Mouse (Mus musculus) forebrain, postnatal 0 days (tissue): ENCODE measurements around the gene Srsf1. TPM values are rescaled to one million over a fixed set of nuclear protein-coding genes. Genes with fewer than 3 reads are reported as not detected.
A peak's percentile ranks its signal among the peaks of the same experiment; 100 is the strongest.

Experiments used
- ATAC-seq: fragments of 200-750 bp; cut with Nextera tagmentation; 2 replicates; pipeline ENCODE4 v1.8.0; 2017; ENCODE audit warnings: mild to moderate bottlenecking, moderate library complexity
- DNase-seq: peaks from one replicate; pipeline ENCODE4 v3.0.0-alpha.2; 2015
- H3K27ac ChIP-seq: fragments of 300-500 bp; sonication (generic); 2 replicates; pipeline ENCODE4 v1.5.1; 2014; ENCODE audit warnings: low read depth, mild to moderate bottlenecking, antibody characterized with exemption, low read length, moderate library complexity, mixed read lengths
- H3K27me3 ChIP-seq: fragments of 300-500 bp; sonication (generic); 2 replicates; pipeline ENCODE4 v1.6.1; 2014; ENCODE audit warnings: mild to moderate bottlenecking, low read length, mixed read lengths; ENCODE audit not compliant: insufficient read depth
- H3K36me3 ChIP-seq: fragments of 300-500 bp; sonication (generic); 2 replicates; pipeline ENCODE4 v1.6.1; 2014; ENCODE audit warnings: mild to moderate bottlenecking, moderate library complexity; ENCODE audit not compliant: insufficient read depth
- H3K4me1 ChIP-seq: fragments of 300-500 bp; sonication (generic); 2 replicates; pipeline ENCODE4 v1.6.1; 2014; ENCODE audit warnings: antibody characterized with exemption; ENCODE audit not compliant: insufficient read depth
- H3K4me2 ChIP-seq: fragments of 300-500 bp; sonication (generic); 2 replicates; pipeline ENCODE4 v1.6.1; 2014; ENCODE audit warnings: low read depth, mild to moderate bottlenecking, moderate library complexity
- H3K4me3 ChIP-seq: fragments of 300-500 bp; sonication (generic); 2 replicates; pipeline ENCODE4 v1.5.1; 2014; ENCODE audit warnings: low read depth, low read length, mixed read lengths
- H3K9ac ChIP-seq: fragments of 300-500 bp; sonication (generic); 2 replicates; pipeline ENCODE4 v1.6.1; 2014; ENCODE audit warnings: mild to moderate bottlenecking
- H3K9me3 ChIP-seq: fragments of 300-500 bp; sonication (generic); 2 replicates; pipeline ENCODE4 v1.6.1; 2016; ENCODE audit warnings: low read length
- CTCF ChIP-seq: sonication (generic); IDR thresholded peaks from 2 replicates; pipeline ENCODE4 v1.5.1; 2016; ENCODE audit warnings: antibody characterized with exemption, control low read depth, low read depth
- WGBS: fragments of 180-500 bp; shearing (Covaris S2); extraction: QIAGEN DNeasy Blood & Tissue Kit; methylation state at CpG from one replicate; pipeline ENCODE4 v1.1.7; 2014; 5-methylcytosine and 5-hydroxymethylcytosine counted together
- polyA plus RNA-seq: library from polyadenylated mRNA; unstranded; fragments of >200 nt; fragmentation: Nextera tagmentation; extraction: Ambion mirVana; gene quantifications from 2 replicates; pipeline ENCODE4 v1.2.1, GENCODE M21; 2015
- total RNA-seq: library from RNA; depleted of rRNA; stranded (reverse); fragments of >200 nt; gene quantifications from 2 replicates; pipeline ENCODE4 v1.2.3, GENCODE M21; 2014

Gene Srsf1
- total and polyA plus RNA-seq, 2 experiments from 2014 or later: 121 to 390 TPM

DNA sequence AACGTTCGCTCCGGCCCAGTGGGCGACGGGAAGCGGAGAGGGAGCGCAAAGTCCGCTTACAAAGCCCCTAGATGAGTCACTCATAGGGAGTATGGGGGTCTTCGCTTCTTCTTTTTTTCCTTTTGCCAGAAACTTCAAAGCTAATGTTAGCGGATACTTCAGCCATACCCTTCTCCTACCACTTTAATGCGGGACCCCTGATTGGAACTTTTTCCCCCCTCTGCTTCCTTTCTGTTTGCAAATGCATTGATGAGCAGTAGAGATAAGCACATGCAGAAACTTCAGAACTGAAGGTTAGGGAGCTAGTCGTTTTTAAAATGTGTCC lies 22.0 kb downstream of the Srsf1 start:
- H3K4me3 ChIP-seq: peak overlapping the region; percentile 97
- no peak for TF ChIP-seq CTCF
- H3K4me2 ChIP-seq: peak overlapping the region; percentile 90
- no peaks in the 10 kb centered on the region for H3K9me3 ChIP-seq
- no peaks in the 10 kb centered on the region for H3K27me3 ChIP-seq
- peak overlapping the region; percentile 95; the same call in 1 of the 2 replicates for H3K27ac ChIP-seq
- ATAC-seq: no peak
- no peak for DNase-seq
- peak overlapping the region; percentile 96 for H3K9ac ChIP-seq
- 5% methylated on average over 12 of the region's 12 CpGs for WGBS
- H3K36me3 ChIP-seq: no peaks in the 10 kb centered on the region
- H3K4me1 ChIP-seq: peaks cover 21% of the 10 kb centered on the region

- peaks cover 21% of the 10 kb centered on the region for H3K4me1 ChIP-seq
- ATAC-seq (no peak), DNase-seq (no peak)
- no peak overlapping the region for H3K27ac ChIP-seq
- 0 out of 2 replicates have a peak overlapping the region, but pooled peaks have one; percentile 6 for H3K9ac ChIP-seq
- no peaks in the 10 kb centered on the region for H3K27me3 ChIP-seq
- H3K4me2 ChIP-seq: peak overlapping the region; percentile 90
- no peaks in the 10 kb centered on the region for H3K9me3 ChIP-seq
- H3K4me3 ChIP-seq: peak overlapping the region; percentile 97
- WGBS: 17% methylated on average over 4 of the region's 4 CpGs
- H3K36me3 ChIP-seq: peaks cover 4% of the 10 kb centered on the region; the same call in 1 of the 2 replicates
- no peak for TF ChIP-seq CTCF
These were observed 23.2 kb downstream of the Srsf1 start for GRCm38 (mm10) chr11:88070392-88070791.

DNA sequence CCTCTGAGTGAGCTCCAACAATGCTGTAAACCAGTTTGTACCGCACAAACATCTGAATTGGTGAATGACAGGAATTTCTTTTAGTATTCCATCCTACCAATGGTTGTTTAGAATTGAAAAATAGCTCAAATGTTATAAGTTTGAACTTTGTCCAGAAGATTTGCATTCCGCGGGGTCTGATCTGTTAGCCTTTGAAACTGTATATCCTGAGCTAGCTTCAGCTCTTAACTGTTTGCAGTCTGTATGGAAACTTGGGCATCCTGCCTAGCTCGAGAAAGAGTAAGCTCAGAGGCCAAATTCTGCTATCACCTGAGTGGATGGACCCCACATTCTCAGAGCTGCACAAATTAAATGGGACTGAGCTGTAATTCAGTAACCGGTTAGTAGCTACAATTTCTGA lies 23.9 kb downstream of the Srsf1 start:
- Histone ChIP-seq H3K36me3 (peaks cover 4% of the 10 kb centered on the region; the same call in 1 of the 2 replicates), H3K27me3 (no peaks in the 10 kb centered on the region), H3K4me1 (peaks cover 21% of the 10 kb centered on the region), H3K27ac (no peak overlapping the region), H3K4me3 (peak overlapping the region; percentile 11; the same call in 1 of the 2 replicates), H3K9ac (0 out of 2 replicates have a peak overlapping the region, but pooled peaks have one; percentile 6), H3K4me2 (peak overlapping the region; percentile 90), H3K9me3 (no peaks in the 10 kb centered on the region)
- 23% methylated on average over 5 of the region's 5 CpGs for WGBS
- ATAC-seq: no peak
- no peak for DNase-seq
- TF ChIP-seq CTCF: no peak

GRCm38 (mm10) chr11:88073343-88073875 lies 26.2 kb downstream of the Srsf1 start:
- no peak for DNase-seq
- WGBS: 77% methylated on average over 14 of the region's 14 CpGs
- no peaks in the 10 kb centered on the region for H3K27me3 ChIP-seq
- H3K9ac ChIP-seq: no peak overlapping the region
- peaks cover 21% of the 10 kb centered on the region for H3K4me1 ChIP-seq
- no peak overlapping the region for H3K4me3 ChIP-seq
- no peaks in the 10 kb centered on the region for H3K9me3 ChIP-seq
- H3K27ac ChIP-seq: no peak overlapping the region
- peaks cover 16% of the 10 kb centered on the region for H3K36me3 ChIP-seq
- no peak for TF ChIP-seq CTCF
- H3K4me2 ChIP-seq: no peak overlapping the region
- ATAC-seq: no peak

GRCm38 (mm10) chr11:88075701-88076100 lies 28.5 kb downstream of the Srsf1 start:
- 7% methylated on average over 1 of the region's 1 CpGs for WGBS
- peak; percentile 33; the same call in 1 of the 2 replicates for TF ChIP-seq CTCF
- no peak for ATAC-seq

GRCm38 (mm10) chr11:88076394-88076793 lies 29.2 kb downstream of the Srsf1 start:
- H3K4me1 ChIP-seq: 0 out of 2 replicates have a peak, but pooled peaks cover 5% of the 10 kb centered on the region
- H3K4me2 ChIP-seq: no peak overlapping the region
- no peak overlapping the region for H3K9ac ChIP-seq
- no peak for DNase-seq
- H3K36me3 ChIP-seq: peaks cover 46% of the 10 kb centered on the region
- no peak for TF ChIP-seq CTCF
- no peaks in the 10 kb centered on the region for H3K9me3 ChIP-seq
- no peak overlapping the region for H3K4me3 ChIP-seq
- H3K27ac ChIP-seq: no peak overlapping the region
- H3K27me3 ChIP-seq: no peaks in the 10 kb centered on the region
- 79% methylated on average over 1 of the region's 1 CpGs for WGBS
- no peak for ATAC-seq

More at GRCm38 (mm10) chr11:88075701-88076100, 28.5 kb downstream of the Srsf1 start:
- H3K9ac ChIP-seq: no peak overlapping the region
- DNase-seq: no peak
- peaks cover 8% of the 10 kb centered on the region for H3K4me1 ChIP-seq
- no peaks in the 10 kb centered on the region for H3K9me3 ChIP-seq
- H3K27me3 ChIP-seq: no peaks in the 10 kb centered on the region
- H3K4me2 ChIP-seq: no peak overlapping the region
- H3K27ac ChIP-seq: no peak overlapping the region
- no peak overlapping the region for H3K4me3 ChIP-seq
- peaks cover 39% of the 10 kb centered on the region for H3K36me3 ChIP-seq

- ATAC-seq (no peak), DNase-seq (no peak)
- TF ChIP-seq CTCF: no peak
- Histone ChIP-seq H3K27me3 (no peaks in the 10 kb centered on the region), H3K9me3 (no peaks in the 10 kb centered on the region), H3K27ac (no peak overlapping the region), H3K36me3 (peaks cover 49% of the 10 kb centered on the region), H3K4me2 (no peak overlapping the region), H3K9ac (no peak overlapping the region), H3K4me1 (peaks cover 6% of the 10 kb centered on the region; the same call in 1 of the 2 replicates), H3K4me3 (no peak overlapping the region)
- WGBS: 78% methylated on average over 6 of the region's 6 CpGs
These were observed 36.5 kb downstream of the Srsf1 start for GRCm38 (mm10) chr11:88083699-88084098.
